Mouse (Mus musculus) adrenal gland, postnatal 25 days (tissue): ENCODE results near the gene Rag1. TPM values are rescaled to one million over a fixed set of nuclear protein-coding genes. Genes with fewer than 3 reads are reported as not detected.

Experiments
- DNase-seq: peaks from one replicate; pipeline ENCODE4 v3.0.0; 2021; ENCODE audit warnings: mixed read lengths
- total RNA-seq: library from RNA; stranded (reverse); gene quantifications from 2 replicates; pipeline ENCODE4 v1.2.3, GENCODE M21; 2021

The Rag1 gene
- total RNA-seq, 1 experiment from 2014 or later, result not detected

DNA sequence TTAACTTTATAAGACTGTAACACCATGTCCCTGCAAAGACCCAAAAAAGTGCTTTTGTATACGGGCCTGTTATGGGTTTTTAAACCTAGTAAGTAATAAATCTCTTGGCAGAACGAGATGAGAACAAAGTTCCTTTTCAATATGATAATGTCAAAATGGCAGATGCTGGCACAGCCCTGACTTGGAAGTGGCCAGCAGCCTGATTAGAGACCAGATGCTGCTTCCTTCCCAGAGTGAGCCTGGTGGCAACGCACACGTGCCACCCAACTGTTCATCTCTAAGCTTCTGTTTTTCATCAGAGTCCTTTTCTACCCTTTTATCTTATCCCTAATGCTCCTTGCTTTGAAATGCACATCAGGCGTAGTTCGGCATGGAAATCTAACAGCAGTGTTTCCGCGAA, 57.9 kb downstream of the Rag1 start:
- DNase-seq, result no peak

Other genes starting within 250 kb of the Rag1 start
- not detected in 2 replicates for gene Rag2, start 24.8 kb downstream of the Rag1 start, total RNA-seq
- 28.3 and 30.4 TPM in 2 replicates for gene B230118H07Rik, start within 50 bp of the Rag1 start, total RNA-seq
- gene Traf6, start 28.9 kb upstream of the Rag1 start, total RNA-seq, result 18.7 and 20.0 TPM in 2 replicates
- gene Prr5l, start 233.5 kb upstream of the Rag1 start, total RNA-seq, result 5.9 and 6.6 TPM in 2 replicates
- 45.3 and 49.6 TPM in 2 replicates for gene Commd9, start 236.7 kb upstream of the Rag1 start, total RNA-seq